Mouse (Mus musculus) heart, embryonic 10.5 days (tissue): Measurements from ENCODE around the gene Rufy1. TPM values are rescaled to one million over a fixed set of nuclear protein-coding genes. Genes with fewer than 3 reads are reported as not detected.

Experiments
- DNase-seq: peaks from one replicate; pipeline ENCODE4 v3.0.0-alpha.2; 2017; ENCODE audit warnings: low spot score
- H3K27ac ChIP-seq: fragments of 300-500 bp; sonication (generic); 2 replicates; pipeline ENCODE4 v1.5.1; 2016; ENCODE audit warnings: mild to moderate bottlenecking
- H3K27me3 ChIP-seq: fragments of 300-500 bp; sonication (generic); 2 replicates; pipeline ENCODE4 v1.6.1; 2016; ENCODE audit warnings: mild to moderate bottlenecking; ENCODE audit not compliant: poor library complexity, insufficient read depth, severe bottlenecking
- H3K36me3 ChIP-seq: fragments of 300-500 bp; sonication (generic); 2 replicates; pipeline ENCODE4 v1.6.1; 2016; ENCODE audit warnings: mild to moderate bottlenecking, moderate library complexity
- H3K4me1 ChIP-seq: fragments of 300-500 bp; sonication (generic); 2 replicates; pipeline ENCODE4 v1.6.1; 2016; ENCODE audit warnings: mild to moderate bottlenecking
- H3K4me3 ChIP-seq: fragments of 300-500 bp; sonication (generic); 2 replicates; pipeline ENCODE4 v1.5.1; 2016; ENCODE audit warnings: mild to moderate bottlenecking, moderate library complexity
- H3K9me3 ChIP-seq: fragments of 300-500 bp; sonication (generic); 2 replicates; pipeline ENCODE4 v1.6.1; 2016; ENCODE audit warnings: mild to moderate bottlenecking, moderate library complexity
- WGBS: fragments of 180-500 bp; shearing (Covaris S2); methylation state at CpG from one replicate; pipeline ENCODE4 v1.1.7; 2016; 5-methylcytosine and 5-hydroxymethylcytosine counted together
- microRNA counts: library from miRNA; unstranded; fragments of <30 nt; microRNA quantifications from one replicate; lab custom pipeline; 2017
- microRNA-seq: library from miRNA; unstranded; fragments of <30 nt; microRNA quantifications from one replicate; pipeline ENCODE4, GENCODE M21; 2017
- polyA plus RNA-seq: library from polyadenylated mRNA; unstranded; fragments of >200 nt; fragmentation: Nextera tagmentation; extraction: Ambion mirVana; gene quantifications from 2 replicates; pipeline ENCODE4 v1.2.1, GENCODE M21; 2016

Gene Rufy1
- polyA plus RNA-seq, 1 experiment from 2014 or later, result 16.6 TPM

- DNase-seq, result no peak
- Histone ChIP-seq H3K27ac (no peak overlapping the region), H3K27me3 (peaks cover under 1% of the 10 kb centered on the region; the same call in 1 of the 2 replicates), H3K4me1 (no peaks in the 10 kb centered on the region), H3K9me3 (no peaks in the 10 kb centered on the region), H3K36me3 (no peaks in the 10 kb centered on the region), H3K4me3 (no peak overlapping the region)
- 76% methylated on average over 2 of the region's 2 CpGs for WGBS
Measured at GRCm38 (mm10) chr11:50352177-50352576, 78.7 kb downstream of the Rufy1 start.

GRCm38 (mm10) chr11:50346256-50347032 is 84.5 kb downstream of the Rufy1 start:
- no peaks in the 10 kb centered on the region for H3K27me3 ChIP-seq
- no peaks in the 10 kb centered on the region for H3K9me3 ChIP-seq
- no peaks in the 10 kb centered on the region for H3K4me1 ChIP-seq
- DNase-seq, result no peak
- H3K36me3 ChIP-seq, result no peaks in the 10 kb centered on the region
- H3K27ac ChIP-seq, result no peak overlapping the region
- 83% methylated on average over 9 of the region's 9 CpGs for WGBS
- H3K4me3 ChIP-seq, result no peak overlapping the region

GRCm38 (mm10) chr11:50345486-50345885 is 85.4 kb downstream of the Rufy1 start:
- H3K4me3 ChIP-seq, result no peak overlapping the region
- H3K9me3 ChIP-seq, result no peaks in the 10 kb centered on the region
- H3K4me1 ChIP-seq, result no peaks in the 10 kb centered on the region
- H3K36me3 ChIP-seq, result no peaks in the 10 kb centered on the region
- no peak overlapping the region for H3K27ac ChIP-seq
- 79% methylated on average over 4 of the region's 4 CpGs for WGBS
- no peak for DNase-seq
- H3K27me3 ChIP-seq, result no peaks in the 10 kb centered on the region

MicroRNAs within 50 kb of the gene (microRNA counts, 519-probe panel; counts per million panel counts)
- 5,127 counts per million, percentile 41 among the panel's probes with 10 or more counts for microRNA mmu-miR-804 (lab: Ali Mortazavi, UCI)

Small RNAs within 50 kb of the gene (microRNA-seq; reads per million reads assigned to microRNA genes)
- not detected for gene Mir804

Other genes starting within 250 kb of the Rufy1 start
- gene Sqstm1, start 220.3 kb downstream of the Rufy1 start, polyA plus RNA-seq, result 193 TPM in 2 replicates
- gene Mgat4b, start 220.2 kb downstream of the Rufy1 start, polyA plus RNA-seq, result 17.3 and 20.1 TPM in 2 replicates
- 0.42 and 0.60 TPM in 2 replicates for gene Ltc4s, start 192.5 kb downstream of the Rufy1 start, polyA plus RNA-seq
- 3.3 and 4.7 TPM in 2 replicates for gene Maml1, start 138.8 kb downstream of the Rufy1 start, polyA plus RNA-seq
- 354 and 363 TPM in 2 replicates for gene Canx, start 105.5 kb downstream of the Rufy1 start, polyA plus RNA-seq
- gene Cby3, start 76.7 kb downstream of the Rufy1 start, polyA plus RNA-seq, result 0.39 TPM in 1 of 2 replicates, not detected in the other
- 253 and 367 TPM in 2 replicates for gene Hnrnph1, start 54.1 kb downstream of the Rufy1 start, polyA plus RNA-seq
- gene Adamts2, start 171.0 kb upstream of the Rufy1 start, polyA plus RNA-seq, result 1.4 and 3.9 TPM in 2 replicates